Mouse (Mus musculus) brain, embryonic 14.5 days (tissue): ENCODE measurements around the gene Slc39a11.

Source experiments
- CTCF ChIP-seq: fragments of 200-500 bp; IDR thresholded peaks from 2 replicates; pipeline ENCODE4 v1.5.1; 2012; ENCODE audit warnings: inconsistent platforms, mild to moderate bottlenecking, moderate library complexity, borderline replicate concordance; ENCODE audit not compliant: insufficient read depth, insufficient read length; ENCODE audit errors: extremely low read depth
- POLR2A ChIP-seq: fragments of 200-500 bp; IDR thresholded peaks from 2 replicates; pipeline ENCODE4 v1.6.1; 2012; ENCODE audit warnings: mild to moderate bottlenecking, inconsistent platforms, borderline replicate concordance; ENCODE audit not compliant: poor library complexity, insufficient read depth, insufficient read length, severe bottlenecking; ENCODE audit errors: extremely low read depth

DNA sequence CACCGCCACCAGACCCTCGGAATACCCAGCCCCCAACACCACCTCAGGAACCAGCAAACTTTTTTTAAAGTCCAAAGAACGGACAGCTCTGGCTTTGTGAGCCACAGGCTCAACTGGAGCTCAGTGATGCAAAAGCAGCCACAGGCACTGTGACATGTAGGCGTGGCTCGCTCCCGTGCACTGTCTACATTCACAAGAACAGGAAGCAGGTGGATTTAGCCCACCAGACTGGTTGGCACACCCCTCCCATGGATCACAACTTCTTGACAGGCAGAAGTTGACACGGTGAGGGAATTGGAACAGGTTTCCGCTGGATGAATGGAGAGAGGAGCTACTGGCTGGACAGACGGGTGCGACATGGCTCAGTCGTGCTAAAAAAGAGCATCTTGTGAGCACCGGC, 93.7 kb downstream of the Slc39a11 start:
- no peak for TF ChIP-seq CTCF
- TF ChIP-seq POLR2A: no peak
